Mouse (Mus musculus) lung, embryonic 15.5 days (tissue): ENCODE measurements at regions not wholly inside any gene's neighbourhood (a gene's known extent, or its start where the extent isn't known, plus 50 kb on each side); places are given as distances from the start of the nearest gene placed in this dataset.
A peak's percentile ranks its signal among the peaks of the same experiment; 100 is the strongest.

ENCODE experiments used
- ATAC-seq: fragments of 200-750 bp; cut with Nextera tagmentation; 2 replicates; pipeline ENCODE4 v1.8.0; 2017; ENCODE audit warnings: moderate number of reproducible peaks, borderline replicate concordance; ENCODE audit not compliant: low FRiP score, low TSS enrichment; ENCODE audit errors: extremely low read depth
- H3K27ac ChIP-seq: fragments of 300-500 bp; sonication (generic); 2 replicates; pipeline ENCODE4 v1.5.1; 2015; ENCODE audit warnings: moderate library complexity, mild to moderate bottlenecking, inconsistent platforms
- H3K27me3 ChIP-seq: fragments of 300-500 bp; sonication (generic); 2 replicates; pipeline ENCODE4 v1.6.1; 2015; ENCODE audit warnings: inconsistent platforms
- H3K36me3 ChIP-seq: fragments of 300-500 bp; sonication (generic); 2 replicates; pipeline ENCODE4 v1.6.1; 2015; ENCODE audit warnings: inconsistent platforms
- H3K4me1 ChIP-seq: fragments of 300-500 bp; sonication (generic); 2 replicates; pipeline ENCODE4 v1.6.1; 2015; ENCODE audit warnings: inconsistent platforms
- H3K4me2 ChIP-seq: fragments of 300-500 bp; sonication (generic); 2 replicates; pipeline ENCODE4 v1.6.1; 2015; ENCODE audit warnings: inconsistent platforms, mild to moderate bottlenecking, moderate library complexity
- H3K4me3 ChIP-seq: fragments of 300-500 bp; sonication (generic); 2 replicates; pipeline ENCODE4 v1.5.1; 2015; ENCODE audit warnings: mild to moderate bottlenecking, inconsistent platforms
- H3K9ac ChIP-seq: fragments of 300-500 bp; sonication (generic); 2 replicates; pipeline ENCODE4 v1.6.1; 2015; ENCODE audit warnings: inconsistent platforms
- H3K9me3 ChIP-seq: fragments of 300-500 bp; sonication (generic); 2 replicates; pipeline ENCODE4 v1.6.1; 2016; ENCODE audit warnings: inconsistent platforms
- WGBS: fragments of 180-500 bp; shearing (Covaris S2); methylation state at CpG from one replicate; pipeline ENCODE4 v1.1.7; 2015; 5-methylcytosine and 5-hydroxymethylcytosine counted together

GRCm38 (mm10) chr9:98791709-98792108 is 50.6 kb upstream of the Prr23a1 start:
- WGBS, result 65% methylated on average over 4 of the region's 4 CpGs
- H3K4me2 ChIP-seq, result no peak overlapping the region
- no peaks in the 10 kb centered on the region for H3K9me3 ChIP-seq
- no peak overlapping the region for H3K27ac ChIP-seq
- H3K36me3 ChIP-seq, result no peaks in the 10 kb centered on the region
- no peaks in the 10 kb centered on the region for H3K27me3 ChIP-seq
- H3K4me1 ChIP-seq, result no peaks in the 10 kb centered on the region
- H3K4me3 ChIP-seq, result no peak overlapping the region
- ATAC-seq, result no peak
- H3K9ac ChIP-seq, result no peak overlapping the region

GRCm38 (mm10) chr9:98773651-98774185 is 68.6 kb upstream of the Prr23a1 start:
- 65% methylated on average over 5 of the region's 5 CpGs for WGBS
- H3K4me3 ChIP-seq, result no peak overlapping the region

GRCm38 (mm10) chr9:98773212-98773611 is 69.1 kb upstream of the Prr23a1 start:
- Histone ChIP-seq H3K4me2 (no peak overlapping the region), H3K9ac (no peak overlapping the region), H3K27me3 (no peaks in the 10 kb centered on the region), H3K9me3 (no peaks in the 10 kb centered on the region), H3K4me3 (no peak overlapping the region), H3K4me1 (no peaks in the 10 kb centered on the region), H3K36me3 (no peaks in the 10 kb centered on the region), H3K27ac (no peak overlapping the region)
- no peak for ATAC-seq
- 77% methylated on average over 11 of the region's 11 CpGs for WGBS

More at GRCm38 (mm10) chr9:98773651-98774185, 68.6 kb upstream of the Prr23a1 start:
- no peaks in the 10 kb centered on the region for H3K36me3 ChIP-seq
- H3K9ac ChIP-seq, result no peak overlapping the region
- no peak overlapping the region for H3K27ac ChIP-seq
- H3K27me3 ChIP-seq, result no peaks in the 10 kb centered on the region
- no peak for ATAC-seq
- H3K4me2 ChIP-seq, result no peak overlapping the region
- no peaks in the 10 kb centered on the region for H3K9me3 ChIP-seq
- no peaks in the 10 kb centered on the region for H3K4me1 ChIP-seq

GRCm38 (mm10) chr9:98754764-98755163 is 87.5 kb upstream of the Prr23a1 start:
- Histone ChIP-seq H3K27me3 (no peaks in the 10 kb centered on the region), H3K4me1 (no peaks in the 10 kb centered on the region), H3K9me3 (no peaks in the 10 kb centered on the region), H3K4me3 (no peak overlapping the region), H3K4me2 (no peak overlapping the region), H3K27ac (no peak overlapping the region), H3K36me3 (no peaks in the 10 kb centered on the region), H3K9ac (no peak overlapping the region)
- ATAC-seq, result no peak
- WGBS, result 71% methylated on average over 4 of the region's 4 CpGs

GRCm38 (mm10) chr9:98753356-98753953 is 88.8 kb upstream of the Prr23a1 start:
- Histone ChIP-seq H3K4me2 (no peak overlapping the region), H3K36me3 (no peaks in the 10 kb centered on the region), H3K9ac (no peak overlapping the region), H3K4me3 (no peak overlapping the region), H3K27ac (no peak overlapping the region), H3K27me3 (no peaks in the 10 kb centered on the region), H3K9me3 (no peaks in the 10 kb centered on the region), H3K4me1 (no peaks in the 10 kb centered on the region)
- peak; percentile 62 for ATAC-seq
- WGBS, result 48% methylated on average over 6 of the region's 6 CpGs

- Histone ChIP-seq H3K9me3 (no peaks in the 10 kb centered on the region), H3K36me3 (no peaks in the 10 kb centered on the region), H3K4me3 (no peak overlapping the region), H3K27me3 (no peaks in the 10 kb centered on the region), H3K9ac (no peak overlapping the region), H3K4me2 (no peak overlapping the region), H3K27ac (no peak overlapping the region), H3K4me1 (no peaks in the 10 kb centered on the region)
- no peak for ATAC-seq
These were observed 98.5 kb upstream of the Prr23a1 start for GRCm38 (mm10) chr9:98743785-98744184.

GRCm38 (mm10) chr9:98727276-98727860 is 114.9 kb upstream of the Prr23a1 start:
- H3K4me2 ChIP-seq, result peak overlapping the region; percentile 35
- no peaks in the 10 kb centered on the region for H3K9me3 ChIP-seq
- H3K27ac ChIP-seq, result peak overlapping the region; percentile 83
- no peaks in the 10 kb centered on the region for H3K36me3 ChIP-seq
- no peak overlapping the region for H3K9ac ChIP-seq
- no peak overlapping the region for H3K4me3 ChIP-seq
- 32% methylated on average over 5 of the region's 5 CpGs for WGBS
- H3K27me3 ChIP-seq, result no peaks in the 10 kb centered on the region
- peak; percentile 86 for ATAC-seq
- peaks cover 15% of the 10 kb centered on the region; the same call in 1 of the 2 replicates for H3K4me1 ChIP-seq

- Histone ChIP-seq H3K36me3 (no peaks in the 10 kb centered on the region), H3K9ac (no peak overlapping the region), H3K27ac (0 out of 2 replicates have a peak overlapping the region, but pooled peaks have one; percentile 83), H3K4me3 (no peak overlapping the region), H3K4me1 (peaks cover 15% of the 10 kb centered on the region; the same call in 1 of the 2 replicates), H3K9me3 (no peaks in the 10 kb centered on the region), H3K4me2 (no peak overlapping the region), H3K27me3 (no peaks in the 10 kb centered on the region)
- no peak for ATAC-seq
- WGBS, result 28% methylated on average over 5 of the region's 5 CpGs
These were observed 115.7 kb upstream of the Prr23a1 start for GRCm38 (mm10) chr9:98726638-98727037.

GRCm38 (mm10) chr9:98722885-98723284 is 119.4 kb upstream of the Prr23a1 start:
- Histone ChIP-seq H3K4me3 (no peak overlapping the region), H3K9me3 (peaks cover 4% of the 10 kb centered on the region; the same call in 1 of the 2 replicates), H3K4me1 (peaks cover 10% of the 10 kb centered on the region; the same call in 1 of the 2 replicates), H3K27ac (no peak overlapping the region), H3K27me3 (no peaks in the 10 kb centered on the region), H3K36me3 (no peaks in the 10 kb centered on the region), H3K9ac (no peak overlapping the region), H3K4me2 (no peak overlapping the region)
- 74% methylated on average over 3 of the region's 3 CpGs for WGBS
- ATAC-seq, result no peak

- ATAC-seq, result no peak
- Histone ChIP-seq H3K4me3 (no peak overlapping the region), H3K9me3 (peaks cover 4% of the 10 kb centered on the region; the same call in 1 of the 2 replicates), H3K9ac (no peak overlapping the region), H3K4me1 (0 out of 2 replicates have a peak, but pooled peaks cover 9% of the 10 kb centered on the region), H3K36me3 (no peaks in the 10 kb centered on the region), H3K27me3 (no peaks in the 10 kb centered on the region), H3K27ac (no peak overlapping the region), H3K4me2 (no peak overlapping the region)
- 78% methylated on average over 5 of the region's 5 CpGs for WGBS
These were observed 119.9 kb upstream of the Mrps22 start for GRCm38 (mm10) chr9:98721381-98721780.

- WGBS, result 43% methylated on average over 11 of the region's 11 CpGs
- Histone ChIP-seq H3K4me1 (0 out of 2 replicates have a peak, but pooled peaks cover 9% of the 10 kb centered on the region), H3K9me3 (peaks cover 4% of the 10 kb centered on the region; the same call in 1 of the 2 replicates), H3K27me3 (no peaks in the 10 kb centered on the region), H3K27ac (no peak overlapping the region), H3K4me2 (no peak overlapping the region), H3K36me3 (no peaks in the 10 kb centered on the region), H3K4me3 (no peak overlapping the region), H3K9ac (no peak overlapping the region)
- ATAC-seq, result no peak
These were observed 116.3 kb upstream of the Mrps22 start for GRCm38 (mm10) chr9:98717701-98718270.

- WGBS, result 67% methylated on average over 9 of the region's 9 CpGs
These were observed 113.2 kb upstream of the Mrps22 start for GRCm38 (mm10) chr9:98714661-98715060.

More at GRCm38 (mm10) chr9:98714661-98715060, 113.2 kb upstream of the Mrps22 start:
- H3K4me1 ChIP-seq, result 0 out of 2 replicates have a peak, but pooled peaks cover 15% of the 10 kb centered on the region
- no peak overlapping the region for H3K4me3 ChIP-seq
- H3K27me3 ChIP-seq, result no peaks in the 10 kb centered on the region
- no peak overlapping the region for H3K27ac ChIP-seq
- no peak overlapping the region for H3K9ac ChIP-seq
- no peaks in the 10 kb centered on the region for H3K36me3 ChIP-seq
- no peak overlapping the region for H3K4me2 ChIP-seq
- no peak for ATAC-seq
- H3K9me3 ChIP-seq, result peaks cover 2% of the 10 kb centered on the region; the same call in 1 of the 2 replicates
